ENCODE assay signal across 8 mouse cellular contexts in the genomic region with DNA sequence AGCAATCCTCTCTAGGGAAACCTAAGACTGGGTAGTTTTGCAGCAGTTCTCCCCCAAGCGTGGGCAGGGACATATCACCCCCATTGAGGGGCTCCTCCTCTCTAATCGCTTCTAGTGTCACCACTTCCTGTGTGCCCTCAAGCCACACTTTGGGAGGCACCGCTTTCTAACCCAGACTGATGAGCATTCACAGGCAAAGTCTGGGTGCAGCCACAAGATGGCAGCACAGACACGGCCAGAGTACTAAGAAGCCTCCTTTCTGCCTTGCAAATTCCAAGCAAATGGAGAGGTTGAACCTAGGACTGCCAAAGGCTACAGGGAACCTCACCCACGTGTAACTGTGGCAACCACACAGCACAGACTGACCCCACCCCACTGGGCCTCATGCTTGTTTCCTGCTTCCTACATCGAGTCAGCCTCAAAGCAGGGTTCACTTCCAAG. TPM values are rescaled to one million over a fixed set of nuclear protein-coding genes. Genes with fewer than 3 reads are reported as not detected.
DNase-seq lines count a peak whose midpoint lies in the region; ATAC-seq and TF ChIP-seq lines count a peak whose summit lies in the region.

No protein-coding gene starts in this region.

- H3K9ac ChIP-seq in hindbrain, embryonic 11.5 days (ENCODE audit: low read depth, low read length), result no peak overlapping the region

- ATAC-seq in hindbrain, embryonic 11.5 days (ENCODE audit: low FRiP score), result peak; percentile 73

- no peaks in the 10 kb centered on the region for H3K36me3 ChIP-seq in hindbrain, embryonic 11.5 days (ENCODE audit: control insufficient read depth, insufficient read depth, low read length)

- no peak overlapping the region for H3K27ac ChIP-seq in cerebellum, adult 2 months (ENCODE audit: insufficient read depth, low read length)
- no peak overlapping the region for H3K27ac ChIP-seq in hindbrain, embryonic 11.5 days (ENCODE audit: low read depth, low read length)

- peak; percentile 97 for TF ChIP-seq CTCF in cerebellum, adult 2 months (IDR thresholded peaks at IDR 0.05; ENCODE audit: borderline replicate concordance, insufficient read depth, low read depth, low read length)

- H3K4me3 ChIP-seq in cerebellum, adult 2 months (replicated peaks; ENCODE audit: insufficient read depth, low read depth, low read length), result no peak overlapping the region
- no peak overlapping the region for H3K4me3 ChIP-seq in hindbrain, embryonic 11.5 days (ENCODE audit: low read depth, low read length)

- under 1% methylated on average over 6 of the region's 6 CpGs for WGBS in cerebellum, adult 2 months
- 2% methylated on average over 6 of the region's 6 CpGs for WGBS in hindbrain, embryonic 11.5 days

- peak; percentile 85 for DNase-seq in MN1 (ENCODE audit: low spot score)
- peak; percentile 84 to 87 for DNase-seq in cerebellum, adult 2 months
- peak; percentile 88 for DNase-seq in forelimb bud, embryonic 11.5 days (ENCODE audit: low read depth, low spot score)
- DNase-seq in hindbrain, embryonic 11.5 days (ENCODE audit: low spot score), result peak; percentile 92
- DNase-seq in layer of hippocampus, postnatal 10 days (ENCODE audit: low spot score in 2 of 2), result peak; percentile 81 to 88
- peak; percentile 88 for DNase-seq in lung, postnatal 14 days
- peak; percentile 96 for DNase-seq in retina, embryonic 14.5 days (ENCODE audit: low spot score)
- DNase-seq in thymus, postnatal 36 days, result peak; percentile 80 to 84

- peaks cover 3% of the 10 kb centered on the region; the same call in 1 of the 2 replicates for H3K4me1 ChIP-seq in cerebellum, adult 2 months (ENCODE audit: control insufficient read depth, insufficient read depth, low read length)
- H3K4me1 ChIP-seq in hindbrain, embryonic 11.5 days (replicated peaks; ENCODE audit: control insufficient read depth, insufficient read depth, low read length), result peaks cover 2% of the 10 kb centered on the region; the same call in 1 of the 2 replicates

- no peak overlapping the region for H3K4me2 ChIP-seq in hindbrain, embryonic 11.5 days (replicated peaks; ENCODE audit: low read depth, low read length)

- no peak for TF ChIP-seq POLR2A in cerebellum, adult 2 months (IDR thresholded peaks at IDR 0.05; ENCODE audit: borderline replicate concordance, insufficient read depth, low read length)

- H3K27me3 ChIP-seq in cerebellum, adult 2 months (ENCODE audit: control insufficient read depth, insufficient read depth, low read length), result no peaks in the 10 kb centered on the region
- H3K27me3 ChIP-seq in hindbrain, embryonic 11.5 days (ENCODE audit: control insufficient read depth, insufficient read depth, low read length), result peaks cover 24% of the 10 kb centered on the region

- H3K9me3 ChIP-seq in hindbrain, embryonic 11.5 days (ENCODE audit: control insufficient read depth, low read length), result no peaks in the 10 kb centered on the region

RNA-seq across cellular contexts. Expression of gene Tor4a, which starts 3.3 kb away (rescaled TPM):
- 3.6 and 4.2 TPM in 2 replicates for polyA plus RNA-seq in cerebellum, adult 2 months (2012; rRNA removed)
- polyA plus RNA-seq in hindbrain, embryonic 11.5 days (2014; fragmentation: Nextera tagmentation; extraction: Ambion mirVana), result 0.94 and 2.4 TPM in 2 replicates
- 1 to 10 TPM; 1.8 to 2.4 TPM for total RNA-seq in layer of hippocampus, postnatal 10 days (2021)

RNA-seq across cellular contexts. Expression of gene Nrarp, which starts 12.8 kb away (rescaled TPM):
- polyA plus RNA-seq in cerebellum, adult 2 months (2012; rRNA removed), result 7.7 and 9.4 TPM in 2 replicates
- polyA plus RNA-seq in hindbrain, embryonic 11.5 days (2014; fragmentation: Nextera tagmentation; extraction: Ambion mirVana), result 44.6 and 60.5 TPM in 2 replicates
- 10 to 100 TPM; 43.0 to 50.3 TPM for total RNA-seq in layer of hippocampus, postnatal 10 days (2021)

RNA-seq across cellular contexts. Expression of gene Nelfb, which starts 17.9 kb away (rescaled TPM):
- polyA plus RNA-seq in cerebellum, adult 2 months (2012; rRNA removed), result 69.4 and 84.5 TPM in 2 replicates
- polyA plus RNA-seq in hindbrain, embryonic 11.5 days (2014; fragmentation: Nextera tagmentation; extraction: Ambion mirVana), result 89.6 and 93.7 TPM in 2 replicates
- 10 to 100 TPM; 50.6 to 59.3 TPM for total RNA-seq in layer of hippocampus, postnatal 10 days (2021)

RNA-seq across cellular contexts. Expression of gene Stpg3, which starts 21.1 kb away (rescaled TPM):
- not detected in 2 replicates for polyA plus RNA-seq in cerebellum, adult 2 months (2012; rRNA removed)
- not detected in 2 replicates for polyA plus RNA-seq in hindbrain, embryonic 11.5 days (2014; fragmentation: Nextera tagmentation; extraction: Ambion mirVana)
- total RNA-seq in layer of hippocampus, postnatal 10 days (2021), result not detected

RNA-seq across cellular contexts. Expression of gene Fam166a, which starts 25.2 kb away (rescaled TPM):
- polyA plus RNA-seq in cerebellum, adult 2 months (2012; rRNA removed), result 0.10 and 0.11 TPM in 2 replicates
- not detected in 2 replicates for polyA plus RNA-seq in hindbrain, embryonic 11.5 days (2014; fragmentation: Nextera tagmentation; extraction: Ambion mirVana)
- not detected for total RNA-seq in layer of hippocampus, postnatal 10 days (2021)
